Mouse (Mus musculus) heart, embryonic 16.5 days (tissue): ENCODE data around the gene Alx3. TPM values are rescaled to one million over a fixed set of nuclear protein-coding genes. Genes with fewer than 3 reads are reported as not detected.

ENCODE experiments used
- ATAC-seq: fragments of 200-750 bp; cut with Nextera tagmentation; replicated peaks from 2 replicates; pipeline ENCODE4 v1.8.0; 2017; ENCODE audit warnings: moderate number of reproducible peaks; ENCODE audit not compliant: insufficient read depth, low FRiP score; ENCODE audit errors: extremely low read depth
- H3K27ac ChIP-seq: fragments of 300-500 bp; sonication (generic); 2 replicates; pipeline ENCODE4 v1.5.1; 2014; ENCODE audit warnings: mild to moderate bottlenecking, low read length, control low read depth, moderate library complexity
- H3K27me3 ChIP-seq: fragments of 300-500 bp; sonication (generic); 2 replicates; pipeline ENCODE4 v1.6.1; 2014; ENCODE audit warnings: low read length, mixed read lengths; ENCODE audit not compliant: control insufficient read depth, insufficient read depth
- H3K36me3 ChIP-seq: fragments of 300-500 bp; sonication (generic); 2 replicates; pipeline ENCODE4 v1.6.1; 2014; ENCODE audit not compliant: control insufficient read depth, insufficient read depth
- H3K4me1 ChIP-seq: fragments of 300-500 bp; sonication (generic); 2 replicates; pipeline ENCODE4 v1.6.1; 2014; ENCODE audit warnings: low read length, mixed read lengths; ENCODE audit not compliant: control insufficient read depth, insufficient read depth
- H3K4me2 ChIP-seq: fragments of 300-500 bp; sonication (generic); 2 replicates; pipeline ENCODE4 v1.6.1; 2014; ENCODE audit warnings: low read depth, mild to moderate bottlenecking, control low read depth, low read length
- H3K4me3 ChIP-seq: fragments of 300-500 bp; sonication (generic); 2 replicates; pipeline ENCODE4 v1.5.1; 2014; ENCODE audit warnings: mild to moderate bottlenecking, control low read depth, low read length
- H3K9ac ChIP-seq: fragments of 300-500 bp; sonication (generic); 2 replicates; pipeline ENCODE4 v1.6.1; 2014; ENCODE audit warnings: low read length, control low read depth
- H3K9me3 ChIP-seq: fragments of 300-500 bp; sonication (generic); replicated peaks from 2 replicates; pipeline ENCODE4 v1.6.1; 2016; ENCODE audit warnings: low read length; ENCODE audit not compliant: control insufficient read depth
- WGBS: fragments of 180-500 bp; shearing (Covaris S2); extraction: QIAGEN DNeasy Blood & Tissue Kit; methylation state at CpG from one replicate; pipeline ENCODE4 v1.1.7; 2014; 5-methylcytosine and 5-hydroxymethylcytosine counted together
- polyA plus RNA-seq: library from polyadenylated mRNA; unstranded; fragments of >200 nt; fragmentation: Nextera tagmentation; extraction: Ambion mirVana; gene quantifications from 2 replicates; pipeline ENCODE4 v1.2.1, GENCODE M21; 2015

The Alx3 gene
- polyA plus RNA-seq, 1 experiment from 2014 or later: 0.26 TPM

DNA sequence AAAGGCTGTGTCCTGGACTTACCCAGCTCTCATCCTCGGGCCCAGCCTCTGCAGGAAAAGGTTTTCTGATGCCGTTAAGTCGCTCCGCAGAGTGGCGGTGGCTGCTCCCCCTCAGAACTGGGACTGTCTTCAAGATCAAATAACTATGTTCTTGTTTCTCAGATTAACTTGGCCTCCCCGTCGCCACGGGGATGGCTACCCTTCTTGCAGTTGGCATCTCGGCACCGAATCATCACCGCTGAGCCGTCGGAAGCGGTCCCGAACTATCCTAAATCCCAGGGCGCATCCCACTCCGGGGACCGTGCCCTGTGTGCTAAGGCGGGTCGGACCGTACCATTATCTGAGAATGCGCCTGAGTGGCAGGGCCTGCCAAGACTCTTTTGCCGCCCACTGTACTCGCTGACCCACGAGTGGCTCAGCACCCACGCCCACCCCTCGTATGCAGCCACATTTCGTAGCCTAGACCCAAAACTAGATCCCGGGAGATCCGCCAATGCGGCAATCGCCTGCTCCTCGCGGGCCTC is 1.2 kb downstream of the Alx3 start:
- Histone ChIP-seq H3K4me2 (no peak overlapping the region), H3K36me3 (no peaks in the 10 kb centered on the region), H3K4me1 (peaks cover 14% of the 10 kb centered on the region), H3K9me3 (no peaks in the 10 kb centered on the region), H3K27ac (no peak overlapping the region), H3K9ac (no peak overlapping the region), H3K27me3 (peaks cover 85% of the 10 kb centered on the region), H3K4me3 (peak overlapping the region; percentile 48)
- under 1% methylated on average over 34 of the region's 34 CpGs for WGBS
- no peak for ATAC-seq

DNA sequence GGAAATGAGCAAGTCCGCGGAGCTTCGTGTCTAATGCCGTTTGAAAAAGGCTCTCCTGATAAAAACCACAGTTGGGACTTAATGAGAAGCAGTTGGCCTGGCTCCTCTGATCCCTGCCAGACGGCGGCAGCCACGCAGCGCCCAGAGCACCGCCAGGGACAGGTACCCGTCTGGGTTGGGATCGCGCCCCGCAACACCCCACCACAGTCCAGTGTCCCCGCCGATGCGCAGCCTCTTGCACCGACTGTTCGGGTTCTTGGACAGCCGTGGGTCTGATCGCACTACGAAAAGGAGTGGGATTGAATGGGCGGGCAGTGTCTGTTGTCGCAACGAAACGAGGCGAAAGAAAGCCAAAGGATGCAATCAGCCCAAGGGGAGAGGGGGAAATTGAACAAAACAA is 1.7 kb downstream of the Alx3 start:
- no peak overlapping the region for H3K4me2 ChIP-seq
- ATAC-seq: no peak
- no peak overlapping the region; the same call in 1 of the 2 replicates for H3K4me3 ChIP-seq
- H3K9me3 ChIP-seq: no peaks in the 10 kb centered on the region
- H3K27me3 ChIP-seq: peaks cover 86% of the 10 kb centered on the region
- peaks cover 14% of the 10 kb centered on the region for H3K4me1 ChIP-seq
- WGBS: under 1% methylated on average over 26 of the region's 26 CpGs
- no peaks in the 10 kb centered on the region for H3K36me3 ChIP-seq
- H3K27ac ChIP-seq: no peak overlapping the region
- no peak overlapping the region for H3K9ac ChIP-seq

GRCm38 (mm10) chr3:107597134-107597533 is 2.3 kb downstream of the Alx3 start:
- H3K4me2 ChIP-seq: no peak overlapping the region
- H3K36me3 ChIP-seq: no peaks in the 10 kb centered on the region
- H3K27ac ChIP-seq: no peak overlapping the region
- no peak for ATAC-seq
- no peaks in the 10 kb centered on the region for H3K9me3 ChIP-seq
- WGBS: 5% methylated on average over 22 of the region's 24 CpGs
- H3K9ac ChIP-seq: no peak overlapping the region
- H3K27me3 ChIP-seq: peaks cover 88% of the 10 kb centered on the region
- peaks cover 14% of the 10 kb centered on the region for H3K4me1 ChIP-seq
- H3K4me3 ChIP-seq: no peak overlapping the region

- Histone ChIP-seq H3K4me1 (peaks cover 14% of the 10 kb centered on the region), H3K36me3 (no peaks in the 10 kb centered on the region), H3K27ac (no peak overlapping the region), H3K9me3 (no peaks in the 10 kb centered on the region), H3K27me3 (peaks cover 81% of the 10 kb centered on the region), H3K9ac (no peak overlapping the region), H3K4me2 (no peak overlapping the region), H3K4me3 (no peak overlapping the region)
- ATAC-seq: no peak
- 15% methylated on average over 22 of the region's 22 CpGs for WGBS
Measured at GRCm38 (mm10) chr3:107597586-107598389, 3.0 kb downstream of the Alx3 start.

- WGBS: 54% methylated on average over 6 of the region's 6 CpGs
- no peak overlapping the region for H3K9ac ChIP-seq
Measured at GRCm38 (mm10) chr3:107600127-107600526, 5.3 kb downstream of the Alx3 start.

GRCm38 (mm10) chr3:107605304-107605703 is 10.5 kb downstream of the Alx3 start:
- Histone ChIP-seq H3K9ac (no peak overlapping the region), H3K9me3 (no peaks in the 10 kb centered on the region), H3K27ac (no peak overlapping the region), H3K4me3 (no peak overlapping the region), H3K4me2 (no peak overlapping the region), H3K4me1 (no peaks in the 10 kb centered on the region), H3K36me3 (no peaks in the 10 kb centered on the region), H3K27me3 (peaks cover 12% of the 10 kb centered on the region)
- ATAC-seq: no peak
- 7% methylated on average over 4 of the region's 4 CpGs for WGBS

More at GRCm38 (mm10) chr3:107600127-107600526, 5.3 kb downstream of the Alx3 start:
- no peaks in the 10 kb centered on the region for H3K36me3 ChIP-seq
- ATAC-seq: no peak
- peaks cover 9% of the 10 kb centered on the region for H3K4me1 ChIP-seq
- H3K27me3 ChIP-seq: peaks cover 58% of the 10 kb centered on the region
- no peaks in the 10 kb centered on the region for H3K9me3 ChIP-seq
- H3K27ac ChIP-seq: no peak overlapping the region
- no peak overlapping the region for H3K4me3 ChIP-seq
- H3K4me2 ChIP-seq: no peak overlapping the region

DNA sequence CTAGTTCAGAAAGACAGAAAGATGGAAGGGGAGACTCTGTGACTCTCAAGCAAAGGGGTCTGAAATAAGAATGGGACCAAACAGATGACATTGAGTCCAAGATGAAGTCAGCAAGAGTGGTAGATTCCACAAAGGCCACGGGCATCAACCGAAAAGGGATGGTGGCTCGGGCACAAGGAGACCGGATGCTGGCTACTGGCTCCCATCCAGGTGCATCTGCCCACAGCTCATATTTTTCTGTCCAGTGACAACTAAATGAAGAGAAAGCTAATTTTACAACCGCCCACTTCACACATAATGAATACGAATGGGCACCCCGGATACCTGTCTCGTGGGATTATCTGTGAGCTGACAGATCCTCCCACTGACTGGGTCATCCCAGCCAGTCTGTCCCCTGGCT is 12.4 kb downstream of the Alx3 start:
- 84% methylated on average over 8 of the region's 8 CpGs for WGBS
- Histone ChIP-seq H3K9me3 (no peaks in the 10 kb centered on the region), H3K4me2 (no peak overlapping the region), H3K9ac (no peak overlapping the region), H3K4me1 (peaks cover 12% of the 10 kb centered on the region), H3K27me3 (no peaks in the 10 kb centered on the region), H3K36me3 (peaks cover 3% of the 10 kb centered on the region; the same call in 1 of the 2 replicates), H3K27ac (no peak overlapping the region), H3K4me3 (no peak overlapping the region)
- no peak for ATAC-seq

DNA sequence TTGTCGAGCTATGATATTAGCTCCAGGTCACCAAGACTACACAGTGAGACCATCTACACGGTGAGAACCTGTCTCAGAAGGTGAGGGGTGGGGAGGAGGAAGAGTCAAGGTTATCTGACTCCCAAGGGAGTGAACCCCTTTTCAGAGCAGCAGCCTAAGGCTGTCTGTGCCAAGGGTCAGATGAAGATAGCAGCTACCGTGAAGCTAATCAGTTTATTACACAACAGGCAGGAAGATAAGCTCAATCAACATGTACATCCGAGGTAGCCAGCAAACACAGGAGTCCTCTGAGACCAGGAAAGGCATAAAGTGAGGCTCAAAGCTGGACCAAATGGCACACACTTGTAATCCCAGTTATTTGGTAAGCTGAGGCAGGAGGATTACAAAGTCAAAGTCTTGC is 14.0 kb downstream of the Alx3 start:
- WGBS: 41% methylated on average over 4 of the region's 4 CpGs
- no peak overlapping the region for H3K4me3 ChIP-seq
- H3K27ac ChIP-seq: no peak overlapping the region
- peaks cover 12% of the 10 kb centered on the region for H3K4me1 ChIP-seq
- no peak overlapping the region for H3K9ac ChIP-seq
- H3K4me2 ChIP-seq: no peak overlapping the region
- H3K9me3 ChIP-seq: no peaks in the 10 kb centered on the region
- H3K27me3 ChIP-seq: no peaks in the 10 kb centered on the region
- ATAC-seq: no peak
- peaks cover 16% of the 10 kb centered on the region for H3K36me3 ChIP-seq

- peaks cover 12% of the 10 kb centered on the region for H3K4me1 ChIP-seq
- 73% methylated on average over 3 of the region's 3 CpGs for WGBS
- H3K4me3 ChIP-seq: no peak overlapping the region
- no peak overlapping the region for H3K4me2 ChIP-seq
- H3K27me3 ChIP-seq: no peaks in the 10 kb centered on the region
- H3K9ac ChIP-seq: no peak overlapping the region
- ATAC-seq: no peak
- peaks cover 22% of the 10 kb centered on the region for H3K36me3 ChIP-seq
- H3K9me3 ChIP-seq: no peaks in the 10 kb centered on the region
- no peak overlapping the region for H3K27ac ChIP-seq
Measured at GRCm38 (mm10) chr3:107609376-107609775, 14.5 kb downstream of the Alx3 start.
